Mouse (Mus musculus): ENCODE measurements around the gene Mfsd6l. TPM values are rescaled to one million over a fixed set of nuclear protein-coding genes. Genes with fewer than 3 reads are reported as not detected.

The Mfsd6l gene
- total and polyA plus RNA-seq, 3 experiments, result 0.27 TPM; not detected in 2

- DNase-seq (ENCODE audit: low spot score), result no peak
- TF ChIP-seq GATA2 (IDR thresholded peaks at IDR 0.05; ENCODE audit: borderline replicate concordance, low read depth, low read length), result no peak
- no peak for TF ChIP-seq POLR2AphosphoS5 (IDR thresholded peaks at IDR 0.05; ENCODE audit: insufficient replicate concordance, low read depth, low read length)
- no peak for TF ChIP-seq CTCF (IDR thresholded peaks at IDR 0.05; ENCODE audit: low read depth, low read length)
- TF ChIP-seq GATA1 (IDR thresholded peaks at IDR 0.05; ENCODE audit: borderline replicate concordance, low read length), result no peak
- no peak for TF ChIP-seq TAL1 (conservative IDR thresholded peaks at IDR 0.05; ENCODE audit: low read depth, low read length)
- Histone ChIP-seq H3K36me3 (replicated peaks) (no peaks in the 10 kb centered on the region), H3K4me3 (ENCODE audit: low read depth, low read length) (no peak within 1 kb of the TSS), H3K4me1 (ENCODE audit: insufficient read depth, low read depth, low read length) (no peaks in the 10 kb centered on the region), H3K27me3 (ENCODE audit: insufficient read depth, low read length) (peaks cover 9% of the 10 kb centered on the region; the same call in 1 of the 2 replicates), H3K9me3 (replicated peaks) (no peaks in the 10 kb centered on the region)
- no peak for ATAC-seq (ENCODE audit: extremely low read depth, insufficient number of reproducible peaks, low FRiP score, poor library complexity, severe bottlenecking)
Observed at GRCm38 (mm10) chr11:68586721-68587120, 30.7 kb downstream of the Mfsd6l start, which contains the start of gene Ccdc42. TSS of gene Ccdc42 (plus strand) at chr11:68587021.

- TF ChIP-seq GATA2 (IDR thresholded peaks at IDR 0.05; ENCODE audit: borderline replicate concordance, low read depth, low read length) (no peak), CTCF (IDR thresholded peaks at IDR 0.05; ENCODE audit: low read depth, low read length) (peak; percentile 61), POLR2AphosphoS5 (IDR thresholded peaks at IDR 0.05; ENCODE audit: insufficient replicate concordance, low read depth, low read length) (no peak), TAL1 (conservative IDR thresholded peaks at IDR 0.05; ENCODE audit: low read depth, low read length) (no peak), GATA1 (IDR thresholded peaks at IDR 0.05; ENCODE audit: borderline replicate concordance, low read length) (no peak)
- Histone ChIP-seq H3K36me3 (replicated peaks) (no peaks in the 10 kb centered on the region), H3K27me3 (ENCODE audit: insufficient read depth, low read length) (peaks cover 10% of the 10 kb centered on the region; the same call in 1 of the 2 replicates), H3K4me1 (ENCODE audit: insufficient read depth, low read depth, low read length) (no peaks in the 10 kb centered on the region), H3K9me3 (replicated peaks) (no peaks in the 10 kb centered on the region), H3K4me3 (ENCODE audit: low read depth, low read length) (no peak overlapping the region)
- ATAC-seq (ENCODE audit: extremely low read depth, insufficient number of reproducible peaks, low FRiP score, poor library complexity, severe bottlenecking) (no peak), DNase-seq (ENCODE audit: low spot score) (peak; percentile 37)
Observed at GRCm38 (mm10) chr11:68589055-68589809, 33.2 kb downstream of the Mfsd6l start.

- H3K4me1 ChIP-seq (ENCODE audit: insufficient read depth, low read depth, low read length), result no peaks in the 10 kb centered on the region
- no peak overlapping the region for H3K4me3 ChIP-seq (ENCODE audit: low read depth, low read length)
- no peaks in the 10 kb centered on the region for H3K36me3 ChIP-seq (replicated peaks)
- H3K27me3 ChIP-seq (ENCODE audit: insufficient read depth, low read length), result peaks cover 10% of the 10 kb centered on the region; the same call in 1 of the 2 replicates
- no peaks in the 10 kb centered on the region for H3K9me3 ChIP-seq (replicated peaks)
- no peak for DNase-seq (ENCODE audit: low spot score)
- no peak for TF ChIP-seq CTCF (IDR thresholded peaks at IDR 0.05; ENCODE audit: low read depth, low read length)
- no peak for TF ChIP-seq GATA2 (IDR thresholded peaks at IDR 0.05; ENCODE audit: borderline replicate concordance, low read depth, low read length)
- TF ChIP-seq GATA1 (IDR thresholded peaks at IDR 0.05; ENCODE audit: borderline replicate concordance, low read length), result no peak
- no peak for TF ChIP-seq TAL1 (conservative IDR thresholded peaks at IDR 0.05; ENCODE audit: low read depth, low read length)
- no peak for TF ChIP-seq POLR2AphosphoS5 (IDR thresholded peaks at IDR 0.05; ENCODE audit: insufficient replicate concordance, low read depth, low read length)
- ATAC-seq (ENCODE audit: extremely low read depth, insufficient number of reproducible peaks, low FRiP score, poor library complexity, severe bottlenecking), result no peak
Observed at GRCm38 (mm10) chr11:68591708-68592107, 35.7 kb downstream of the Mfsd6l start.

- no peaks in the 10 kb centered on the region for H3K9me3 ChIP-seq (replicated peaks)
- no peak overlapping the region for H3K4me3 ChIP-seq (ENCODE audit: low read depth, low read length)
- H3K4me1 ChIP-seq (ENCODE audit: insufficient read depth, low read depth, low read length), result no peaks in the 10 kb centered on the region
- H3K36me3 ChIP-seq (replicated peaks), result no peaks in the 10 kb centered on the region
- TF ChIP-seq POLR2AphosphoS5 (IDR thresholded peaks at IDR 0.05; ENCODE audit: insufficient replicate concordance, low read depth, low read length) (no peak), GATA1 (IDR thresholded peaks at IDR 0.05; ENCODE audit: borderline replicate concordance, low read length) (no peak), CTCF (IDR thresholded peaks at IDR 0.05; ENCODE audit: low read depth, low read length) (no peak), TAL1 (conservative IDR thresholded peaks at IDR 0.05; ENCODE audit: low read depth, low read length) (no peak), GATA2 (IDR thresholded peaks at IDR 0.05; ENCODE audit: borderline replicate concordance, low read depth, low read length) (no peak)
- DNase-seq (ENCODE audit: low spot score), result no peak
- peaks cover 7% of the 10 kb centered on the region; the same call in 1 of the 2 replicates for H3K27me3 ChIP-seq (ENCODE audit: insufficient read depth, low read length)
- no peak for ATAC-seq (ENCODE audit: extremely low read depth, insufficient number of reproducible peaks, low FRiP score, poor library complexity, severe bottlenecking)
Observed at GRCm38 (mm10) chr11:68593247-68593646, 37.3 kb downstream of the Mfsd6l start.

GRCm38 (mm10) chr11:68597912-68598311 is 41.9 kb downstream of the Mfsd6l start:
- TF ChIP-seq GATA2 (IDR thresholded peaks at IDR 0.05; ENCODE audit: borderline replicate concordance, low read depth, low read length) (no peak), CTCF (IDR thresholded peaks at IDR 0.05; ENCODE audit: low read depth, low read length) (no peak), GATA1 (IDR thresholded peaks at IDR 0.05; ENCODE audit: borderline replicate concordance, low read length) (no peak), POLR2AphosphoS5 (IDR thresholded peaks at IDR 0.05; ENCODE audit: insufficient replicate concordance, low read depth, low read length) (no peak), TAL1 (conservative IDR thresholded peaks at IDR 0.05; ENCODE audit: low read depth, low read length) (no peak)
- no peaks in the 10 kb centered on the region for H3K4me1 ChIP-seq (ENCODE audit: insufficient read depth, low read depth, low read length)
- ATAC-seq (ENCODE audit: extremely low read depth, insufficient number of reproducible peaks, low FRiP score, poor library complexity, severe bottlenecking), result no peak

GRCm38 (mm10) chr11:68600551-68601021 is 44.6 kb downstream of the Mfsd6l start:
- TF ChIP-seq CTCF (IDR thresholded peaks at IDR 0.05; ENCODE audit: low read depth, low read length) (no peak), GATA2 (IDR thresholded peaks at IDR 0.05; ENCODE audit: borderline replicate concordance, low read depth, low read length) (no peak), TAL1 (conservative IDR thresholded peaks at IDR 0.05; ENCODE audit: low read depth, low read length) (no peak), GATA1 (IDR thresholded peaks at IDR 0.05; ENCODE audit: borderline replicate concordance, low read length) (no peak), POLR2AphosphoS5 (IDR thresholded peaks at IDR 0.05; ENCODE audit: insufficient replicate concordance, low read depth, low read length) (no peak)
- ATAC-seq (ENCODE audit: extremely low read depth, insufficient number of reproducible peaks, low FRiP score, poor library complexity, severe bottlenecking), result no peak
- Histone ChIP-seq H3K27me3 (ENCODE audit: insufficient read depth, low read length) (0 out of 2 replicates have a peak, but pooled peaks cover 2% of the 10 kb centered on the region), H3K36me3 (replicated peaks) (no peaks in the 10 kb centered on the region), H3K9me3 (replicated peaks) (no peaks in the 10 kb centered on the region), H3K4me1 (ENCODE audit: insufficient read depth, low read depth, low read length) (no peaks in the 10 kb centered on the region), H3K4me3 (ENCODE audit: low read depth, low read length) (no peak overlapping the region)
- no peak for DNase-seq (ENCODE audit: low spot score)

More at GRCm38 (mm10) chr11:68597912-68598311, 41.9 kb downstream of the Mfsd6l start:
- H3K4me3 ChIP-seq (ENCODE audit: low read depth, low read length), result no peak overlapping the region
- DNase-seq (ENCODE audit: low spot score), result no peak
- H3K27me3 ChIP-seq (ENCODE audit: insufficient read depth, low read length), result peaks cover 4% of the 10 kb centered on the region; the same call in 1 of the 2 replicates
- H3K36me3 ChIP-seq (replicated peaks), result no peaks in the 10 kb centered on the region
- H3K9me3 ChIP-seq (replicated peaks), result no peaks in the 10 kb centered on the region

Data from G1E (cell line).